Mouse (Mus musculus) naive thymus-derived CD4-positive, alpha-beta T cell, adult 2 months (primary cell): ENCODE results near the gene Vegfa.

Experiments used
- DNase-seq: peaks from one replicate; pipeline ENCODE4 v3.0.0-alpha.2; 2011; ENCODE audit warnings: low read depth

Vegfa gene

GRCm38 (mm10) chr17:46051356-46051755 is 19.2 kb upstream of the Vegfa start:
- DNase-seq: no peak

GRCm38 (mm10) chr17:46049567-46049966 is 17.4 kb upstream of the Vegfa start:
- DNase-seq: no peak

- DNase-seq: no peak
Measured at GRCm38 (mm10) chr17:46048184-46048583, 16.0 kb upstream of the Vegfa start.

GRCm38 (mm10) chr17:46045742-46046141 is 13.6 kb upstream of the Vegfa start:
- no peak for DNase-seq

- no peak for DNase-seq
Measured at GRCm38 (mm10) chr17:46044953-46045352, 12.8 kb upstream of the Vegfa start.

- DNase-seq: no peak
Measured at GRCm38 (mm10) chr17:46042158-46042557, 10.0 kb upstream of the Vegfa start.

GRCm38 (mm10) chr17:46041679-46042078 is 9.5 kb upstream of the Vegfa start:
- no peak for DNase-seq

GRCm38 (mm10) chr17:46041223-46041622 is 9.1 kb upstream of the Vegfa start:
- peak; percentile 72 for DNase-seq

GRCm38 (mm10) chr17:46040561-46040960 is 8.4 kb upstream of the Vegfa start:
- DNase-seq: no peak

GRCm38 (mm10) chr17:46038906-46039305 is 6.7 kb upstream of the Vegfa start:
- DNase-seq: no peak

- DNase-seq: no peak
Measured at GRCm38 (mm10) chr17:46036400-46036799, 4.2 kb upstream of the Vegfa start.

- peak; percentile 39 for DNase-seq
Measured at GRCm38 (mm10) chr17:46034110-46034509, 1.9 kb upstream of the Vegfa start.

- DNase-seq: no peak
Measured at GRCm38 (mm10) chr17:46033607-46034006, 1.4 kb upstream of the Vegfa start.

GRCm38 (mm10) chr17:46033122-46033521 is 953 bp upstream of the Vegfa start:
- no peak for DNase-seq

GRCm38 (mm10) chr17:46031621-46032211 is 453 bp downstream of the Vegfa start:
- DNase-seq: no peak

- peak; percentile 54 for DNase-seq
Measured at GRCm38 (mm10) chr17:46030731-46031620, 1.2 kb downstream of the Vegfa start.

GRCm38 (mm10) chr17:46030323-46030730 is 1.8 kb downstream of the Vegfa start:
- DNase-seq: peak; percentile 31

GRCm38 (mm10) chr17:46029554-46030207 is 2.5 kb downstream of the Vegfa start:
- DNase-seq: peak; percentile 22

- DNase-seq: no peak
Measured at GRCm38 (mm10) chr17:46029052-46029553, 3.1 kb downstream of the Vegfa start.

GRCm38 (mm10) chr17:46028210-46029051 is 3.7 kb downstream of the Vegfa start:
- no peak for DNase-seq

GRCm38 (mm10) chr17:46027066-46027917 is 4.9 kb downstream of the Vegfa start:
- peak; percentile 20 for DNase-seq
